Mouse (Mus musculus) embryonic facial prominence, embryonic 11.5 days (tissue): Measurements from ENCODE around the gene Fkbp8. TPM values are rescaled to one million over a fixed set of nuclear protein-coding genes. Genes with fewer than 3 reads are reported as not detected.

Experiments
- ATAC-seq: fragments of 200-750 bp; cut with Nextera tagmentation; replicated peaks from 2 replicates; pipeline ENCODE4 v1.8.0; 2017; ENCODE audit warnings: low read depth; ENCODE audit not compliant: insufficient number of reproducible peaks, low FRiP score, low TSS enrichment
- DNase-seq: peaks from one replicate; pipeline ENCODE4 v3.0.0-alpha.2; 2015; ENCODE audit warnings: low spot score
- H3K27ac ChIP-seq: fragments of 300-500 bp; sonication (generic); replicated peaks from 2 replicates; pipeline ENCODE4 v1.5.1; 2014; ENCODE audit warnings: mild to moderate bottlenecking, low read depth, low read length, control low read depth
- H3K27me3 ChIP-seq: fragments of 300-500 bp; sonication (generic); 2 replicates; pipeline ENCODE4 v1.6.1; 2014; ENCODE audit warnings: mild to moderate bottlenecking, low read length, moderate library complexity, mixed read lengths; ENCODE audit not compliant: control insufficient read depth, insufficient read depth
- H3K36me3 ChIP-seq: fragments of 300-500 bp; sonication (generic); replicated peaks from 2 replicates; pipeline ENCODE4 v1.6.1; 2014; ENCODE audit warnings: low read depth, mild to moderate bottlenecking, low read length, moderate library complexity, mixed read lengths; ENCODE audit not compliant: control insufficient read depth, insufficient read depth
- H3K4me1 ChIP-seq: fragments of 300-500 bp; sonication (generic); 2 replicates; pipeline ENCODE4 v1.6.1; 2014; ENCODE audit warnings: low read length, mixed read lengths; ENCODE audit not compliant: control insufficient read depth, insufficient read depth
- H3K4me2 ChIP-seq: fragments of 300-500 bp; sonication (generic); 2 replicates; pipeline ENCODE4 v1.6.1; 2014; ENCODE audit warnings: low read depth, mild to moderate bottlenecking, control low read depth, low read length, moderate library complexity
- H3K4me3 ChIP-seq: fragments of 300-500 bp; sonication (generic); 2 replicates; pipeline ENCODE4 v1.5.1; 2014; ENCODE audit warnings: low read depth, low read length, control low read depth
- H3K9ac ChIP-seq: fragments of 300-500 bp; sonication (generic); replicated peaks from 2 replicates; pipeline ENCODE4 v1.6.1; 2014; ENCODE audit warnings: mild to moderate bottlenecking, control low read depth, low read length
- H3K9me3 ChIP-seq: fragments of 300-500 bp; sonication (generic); replicated peaks from 2 replicates; pipeline ENCODE4 v1.6.1; 2016; ENCODE audit warnings: mild to moderate bottlenecking, low read length, inconsistent platforms, mixed read lengths; ENCODE audit not compliant: control insufficient read depth
- WGBS: fragments of 180-500 bp; shearing (Covaris S2); extraction: QIAGEN DNeasy Blood & Tissue Kit; methylation state at CpG from one replicate; pipeline ENCODE4 v1.1.7; 2014; 5-methylcytosine and 5-hydroxymethylcytosine counted together
- polyA plus RNA-seq: library from polyadenylated mRNA; unstranded; fragments of >200 nt; fragmentation: Nextera tagmentation; extraction: Ambion mirVana; gene quantifications from 2 replicates; pipeline ENCODE4 v1.2.1, GENCODE M21; 2014

The Fkbp8 gene
- polyA plus RNA-seq, 1 experiment from 2014 or later: 175 TPM

GRCm38 (mm10) chr8:70489576-70489975, 37.9 kb upstream of the Fkbp8 start:
- H3K9me3 ChIP-seq: no peaks in the 10 kb centered on the region
- H3K4me3 ChIP-seq: peak overlapping the region; percentile 20
- H3K27me3 ChIP-seq: peaks cover 45% of the 10 kb centered on the region
- H3K4me2 ChIP-seq: peak overlapping the region; percentile 60
- H3K36me3 ChIP-seq: no peaks in the 10 kb centered on the region
- H3K9ac ChIP-seq: 0 out of 2 replicates have a peak overlapping the region, but pooled peaks have one; percentile 18
- H3K27ac ChIP-seq: peak overlapping the region; percentile 29; the same call in 1 of the 2 replicates
- no peak for ATAC-seq
- H3K4me1 ChIP-seq: peaks cover 15% of the 10 kb centered on the region
- DNase-seq: peak; percentile 59
- WGBS: 0% methylated on average over 29 of the region's 41 CpGs

- H3K27me3 ChIP-seq: peaks cover 48% of the 10 kb centered on the region
- ATAC-seq (no peak), DNase-seq (no peak)
- H3K9me3 ChIP-seq: no peaks in the 10 kb centered on the region
- H3K27ac ChIP-seq: no peak overlapping the region
- no peak overlapping the region for H3K4me3 ChIP-seq
- no peaks in the 10 kb centered on the region for H3K36me3 ChIP-seq
- H3K9ac ChIP-seq: no peak overlapping the region
- H3K4me1 ChIP-seq: peaks cover 15% of the 10 kb centered on the region
- H3K4me2 ChIP-seq: peak overlapping the region; percentile 7; the same call in 1 of the 2 replicates
- WGBS: 8% methylated on average over 10 of the region's 10 CpGs
These were observed 37.3 kb upstream of the Fkbp8 start for GRCm38 (mm10) chr8:70490061-70490879.

DNA sequence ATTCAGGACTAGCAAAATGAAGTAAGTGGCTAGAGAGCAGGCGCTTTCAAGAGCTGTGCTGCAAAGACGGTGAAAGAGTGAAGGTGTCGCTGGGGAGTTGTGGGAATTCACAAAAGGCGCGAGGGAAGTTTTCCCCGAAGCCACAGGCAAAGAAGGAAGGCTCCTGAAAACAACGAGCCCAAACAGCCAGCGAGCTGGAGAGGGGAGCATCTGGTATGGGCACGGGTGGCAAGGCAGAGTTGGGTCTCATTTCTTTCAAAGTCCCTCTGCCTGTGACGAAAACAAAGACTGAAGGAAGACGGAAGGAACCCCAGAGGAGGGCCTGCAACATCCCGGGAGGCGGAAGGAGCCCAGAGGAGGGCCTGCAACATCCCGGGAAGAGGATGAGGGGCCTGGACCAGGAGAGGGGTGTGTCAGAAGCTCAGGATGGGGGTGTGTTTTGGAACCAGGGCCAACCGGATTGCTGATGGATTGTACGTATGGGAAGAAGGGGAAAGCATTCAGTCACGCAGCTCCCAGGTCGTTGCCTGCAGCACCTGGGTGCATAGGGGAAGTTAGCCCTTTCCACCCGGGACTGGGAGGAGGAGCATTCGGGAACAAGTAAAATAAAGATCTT, 36.5 kb upstream of the Fkbp8 start:
- peaks cover 52% of the 10 kb centered on the region for H3K27me3 ChIP-seq
- peak overlapping the region; percentile 13; the same call in 1 of the 2 replicates for H3K4me2 ChIP-seq
- H3K4me3 ChIP-seq: no peak overlapping the region
- H3K4me1 ChIP-seq: peaks cover 17% of the 10 kb centered on the region
- no peaks in the 10 kb centered on the region for H3K36me3 ChIP-seq
- 1% methylated on average over 20 of the region's 20 CpGs for WGBS
- DNase-seq (peak; percentile 55), ATAC-seq (no peak)
- H3K27ac ChIP-seq: no peak overlapping the region
- no peak overlapping the region for H3K9ac ChIP-seq
- H3K9me3 ChIP-seq: no peaks in the 10 kb centered on the region

- H3K4me2 ChIP-seq: peak within 1 kb of the TSS; percentile 77
- peak within 1 kb of the TSS; percentile 57 for H3K4me3 ChIP-seq
- no peaks in the 10 kb centered on the region for H3K36me3 ChIP-seq
- peak within 1 kb of the TSS; percentile 69 for H3K9ac ChIP-seq
- peak; percentile 57 for DNase-seq
- H3K9me3 ChIP-seq: no peaks in the 10 kb centered on the region
- ATAC-seq: no peak
- H3K27me3 ChIP-seq: peaks cover 53% of the 10 kb centered on the region
- peaks cover 17% of the 10 kb centered on the region for H3K4me1 ChIP-seq
- WGBS: under 1% methylated on average over 58 of the region's 93 CpGs
- peak within 1 kb of the TSS; percentile 10; the same call in 1 of the 2 replicates for H3K27ac ChIP-seq
These were observed 34.6 kb upstream of the Fkbp8 start, which contains the start of gene Crlf1 for GRCm38 (mm10) chr8:70492664-70493640. TSS of gene Crlf1 (plus strand) at chr8:70493158.

GRCm38 (mm10) chr8:70493692-70494415, 33.7 kb upstream of the Fkbp8 start:
- Histone ChIP-seq H3K9me3 (no peaks in the 10 kb centered on the region), H3K4me2 (peak overlapping the region; percentile 77), H3K4me1 (peaks cover 11% of the 10 kb centered on the region), H3K9ac (peak overlapping the region; percentile 69), H3K27ac (no peak overlapping the region), H3K27me3 (peaks cover 53% of the 10 kb centered on the region), H3K4me3 (peak overlapping the region; percentile 57), H3K36me3 (no peaks in the 10 kb centered on the region)
- DNase-seq (peak; percentile 53), ATAC-seq (no peak)
- WGBS: under 1% methylated on average over 46 of the region's 47 CpGs

DNA sequence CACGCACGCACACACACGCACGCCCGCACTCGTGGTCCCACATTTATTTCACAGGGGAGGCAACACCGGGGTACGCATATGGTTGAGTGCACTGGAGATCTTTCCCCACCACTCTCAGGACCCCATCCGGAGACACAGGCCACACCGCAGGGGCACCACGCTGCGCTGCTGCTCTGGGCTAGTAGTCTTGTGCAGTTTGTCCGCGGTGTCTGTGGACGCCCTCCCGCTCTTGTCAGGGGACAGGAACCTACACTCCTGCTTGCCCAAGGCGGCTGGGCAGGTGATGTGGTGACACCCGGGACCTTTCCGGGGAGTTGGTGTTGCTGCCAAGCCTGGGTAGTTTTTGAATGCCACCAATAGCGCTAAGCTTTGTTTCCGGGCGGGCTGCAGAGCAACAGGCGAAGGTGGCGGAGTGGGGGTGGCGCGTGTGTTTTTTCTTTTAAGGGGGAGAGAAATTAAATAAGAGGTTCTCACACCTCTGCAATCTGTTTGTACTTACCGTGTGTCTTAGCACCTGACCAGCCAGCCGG, 33.0 kb upstream of the Fkbp8 start:
- H3K36me3 ChIP-seq: no peaks in the 10 kb centered on the region
- H3K27ac ChIP-seq: no peak overlapping the region
- 2% methylated on average over 26 of the region's 28 CpGs for WGBS
- H3K27me3 ChIP-seq: peaks cover 53% of the 10 kb centered on the region
- peak overlapping the region; percentile 69; the same call in 1 of the 2 replicates for H3K9ac ChIP-seq
- DNase-seq (no peak), ATAC-seq (no peak)
- peak overlapping the region; percentile 77 for H3K4me2 ChIP-seq
- H3K4me3 ChIP-seq: peak overlapping the region; percentile 57
- H3K4me1 ChIP-seq: peaks cover 6% of the 10 kb centered on the region
- H3K9me3 ChIP-seq: no peaks in the 10 kb centered on the region
